In the genomic region with DNA sequence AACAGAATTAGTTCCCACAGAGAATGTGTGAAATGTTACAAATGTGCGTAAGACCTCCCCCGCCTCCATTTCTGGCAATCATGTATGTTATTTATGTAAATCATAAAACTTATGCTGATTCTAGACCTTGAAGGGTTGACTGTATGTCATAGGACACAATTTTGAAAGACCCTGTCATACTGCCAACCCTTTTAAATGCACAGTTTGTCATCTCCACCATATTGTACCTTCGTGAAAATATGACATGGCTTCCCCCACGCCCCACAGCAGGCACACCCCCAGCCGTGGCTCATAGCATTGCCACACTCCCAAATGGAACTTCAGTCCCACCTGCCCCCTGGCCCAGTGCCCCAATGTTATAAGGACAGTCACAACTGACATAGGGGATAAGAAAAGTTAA, we compare ENCODE assay signal across 25 mouse cellular contexts. TPM values are rescaled to one million over a fixed set of nuclear protein-coding genes. Genes with fewer than 3 reads are reported as not detected.
DNase-seq lines count a peak whose midpoint lies in the region; ATAC-seq and TF ChIP-seq lines count a peak whose summit lies in the region.
"Had no signal": no experiment of that assay in that cellular context is flagged by ENCODE, and none has a peak within 500 bp of the region (broad histone marks: within the 10 kb centered on the region; RNA-seq: fewer than 3 reads in every experiment).

No protein-coding gene starts in this region.

- H3K27ac ChIP-seq in forebrain, embryonic 14.5 days (ENCODE audit: low read depth, low read length) = no peak overlapping the region
- no peak overlapping the region for H3K27ac ChIP-seq in forebrain, embryonic 13.5 days
- 0 out of 2 replicates have a peak overlapping the region, but pooled peaks have one; percentile 37 for H3K27ac ChIP-seq in forebrain, embryonic 16.5 days (ENCODE audit: low read length)
- no peak overlapping the region for H3K27ac ChIP-seq in forebrain, embryonic 11.5 days (ENCODE audit: low read depth, low read length)
- no peak overlapping the region for H3K27ac ChIP-seq in midbrain, embryonic 11.5 days (ENCODE audit: low read depth, low read length)
- no peak overlapping the region for H3K27ac ChIP-seq in midbrain, embryonic 10.5 days (replicated peaks)
- H3K27ac ChIP-seq: embryonic facial prominence, embryonic 13.5 days; embryonic facial prominence, embryonic 15.5 days; forebrain, embryonic 12.5 days had no signal

- no peak overlapping the region for H3K9ac ChIP-seq in forebrain, embryonic 14.5 days (ENCODE audit: low read length)
- no peak overlapping the region for H3K9ac ChIP-seq in forebrain, embryonic 13.5 days
- no peak overlapping the region for H3K9ac ChIP-seq in forebrain, embryonic 16.5 days (replicated peaks; ENCODE audit: low read depth, low read length)
- H3K9ac ChIP-seq in forebrain, embryonic 11.5 days (ENCODE audit: low read length) = no peak overlapping the region
- H3K9ac ChIP-seq in midbrain, embryonic 11.5 days (ENCODE audit: low read length) = no peak overlapping the region
- H3K9ac ChIP-seq: embryonic facial prominence, embryonic 13.5 days; embryonic facial prominence, embryonic 15.5 days; forebrain, embryonic 12.5 days had no signal

- H3K9me3 ChIP-seq in forebrain, embryonic 14.5 days (replicated peaks; ENCODE audit: control insufficient read depth, low read length) = no peaks in the 10 kb centered on the region
- no peaks in the 10 kb centered on the region for H3K9me3 ChIP-seq in forebrain, embryonic 13.5 days (replicated peaks)
- H3K9me3 ChIP-seq in forebrain, embryonic 16.5 days (ENCODE audit: control insufficient read depth, low read length) = no peaks in the 10 kb centered on the region
- no peaks in the 10 kb centered on the region for H3K9me3 ChIP-seq in forebrain, embryonic 11.5 days (ENCODE audit: control insufficient read depth, low read length)
- H3K9me3 ChIP-seq in midbrain, embryonic 11.5 days (ENCODE audit: control insufficient read depth, low read length) = no peaks in the 10 kb centered on the region
- no peaks in the 10 kb centered on the region for H3K9me3 ChIP-seq in midbrain, embryonic 10.5 days (replicated peaks)
- H3K9me3 ChIP-seq: embryonic facial prominence, embryonic 13.5 days; embryonic facial prominence, embryonic 15.5 days; forebrain, embryonic 12.5 days had no signal

- 80% methylated on average over 5 of the region's 5 CpGs for WGBS in forebrain, embryonic 14.5 days
- 93% methylated on average over 5 of the region's 5 CpGs for WGBS in forebrain, embryonic 13.5 days
- WGBS in forebrain, embryonic 16.5 days = 67% methylated on average over 5 of the region's 5 CpGs
- 90% methylated on average over 5 of the region's 5 CpGs for WGBS in forebrain, embryonic 11.5 days
- WGBS in midbrain, embryonic 11.5 days = 90% methylated on average over 5 of the region's 5 CpGs
- 92% methylated on average over 5 of the region's 5 CpGs for WGBS in midbrain, embryonic 10.5 days

- no peaks in the 10 kb centered on the region for H3K36me3 ChIP-seq in forebrain, embryonic 14.5 days (ENCODE audit: control insufficient read depth, insufficient read depth, low read length)
- H3K36me3 ChIP-seq in forebrain, embryonic 13.5 days (ENCODE audit: poor library complexity, severe bottlenecking) = no peaks in the 10 kb centered on the region
- no peaks in the 10 kb centered on the region for H3K36me3 ChIP-seq in forebrain, embryonic 16.5 days (ENCODE audit: control insufficient read depth, insufficient read depth)
- H3K36me3 ChIP-seq in forebrain, embryonic 11.5 days (ENCODE audit: control insufficient read depth, insufficient read depth, low read length) = no peaks in the 10 kb centered on the region
- no peaks in the 10 kb centered on the region for H3K36me3 ChIP-seq in midbrain, embryonic 11.5 days (ENCODE audit: control insufficient read depth, insufficient read depth, low read length)
- no peaks in the 10 kb centered on the region for H3K36me3 ChIP-seq in midbrain, embryonic 10.5 days
- H3K36me3 ChIP-seq: embryonic facial prominence, embryonic 13.5 days; embryonic facial prominence, embryonic 15.5 days; forebrain, embryonic 12.5 days; G1E had no signal

- no peaks in the 10 kb centered on the region for H3K4me1 ChIP-seq in forebrain, embryonic 14.5 days (ENCODE audit: control insufficient read depth, insufficient read depth, low read length)
- no peaks in the 10 kb centered on the region for H3K4me1 ChIP-seq in forebrain, embryonic 13.5 days
- peaks cover 3% of the 10 kb centered on the region; the same call in 1 of the 2 replicates for H3K4me1 ChIP-seq in forebrain, embryonic 16.5 days (replicated peaks; ENCODE audit: control insufficient read depth, insufficient read depth, low read length)
- H3K4me1 ChIP-seq in forebrain, embryonic 11.5 days (replicated peaks; ENCODE audit: control insufficient read depth, insufficient read depth, low read length) = no peaks in the 10 kb centered on the region
- H3K4me1 ChIP-seq in midbrain, embryonic 11.5 days (ENCODE audit: control insufficient read depth, insufficient read depth, low read length) = no peaks in the 10 kb centered on the region
- H3K4me1 ChIP-seq in midbrain, embryonic 10.5 days = no peaks in the 10 kb centered on the region
- H3K4me1 ChIP-seq: embryonic facial prominence, embryonic 13.5 days; embryonic facial prominence, embryonic 15.5 days; forebrain, embryonic 12.5 days had no signal

- no peaks in the 10 kb centered on the region for H3K27me3 ChIP-seq in forebrain, embryonic 14.5 days (replicated peaks; ENCODE audit: control insufficient read depth, insufficient read depth, low read length)
- no peaks in the 10 kb centered on the region for H3K27me3 ChIP-seq in forebrain, embryonic 13.5 days
- H3K27me3 ChIP-seq in forebrain, embryonic 16.5 days (replicated peaks; ENCODE audit: control insufficient read depth, insufficient read depth, low read length) = no peaks in the 10 kb centered on the region
- no peaks in the 10 kb centered on the region for H3K27me3 ChIP-seq in forebrain, embryonic 11.5 days (ENCODE audit: control insufficient read depth, insufficient read depth, low read length)
- H3K27me3 ChIP-seq in midbrain, embryonic 11.5 days (ENCODE audit: control insufficient read depth, insufficient read depth, low read length) = no peaks in the 10 kb centered on the region
- H3K27me3 ChIP-seq in midbrain, embryonic 10.5 days (ENCODE audit: low read depth, poor library complexity, severe bottlenecking) = no peaks in the 10 kb centered on the region
- H3K27me3 ChIP-seq: CH12.LX; embryonic facial prominence, embryonic 15.5 days; forebrain, embryonic 12.5 days; Patski had no signal

- no peak overlapping the region for H3K4me3 ChIP-seq in forebrain, embryonic 14.5 days (ENCODE audit: low read depth, low read length)
- H3K4me3 ChIP-seq in forebrain, embryonic 13.5 days = no peak overlapping the region
- H3K4me3 ChIP-seq in forebrain, embryonic 16.5 days (replicated peaks; ENCODE audit: low read length) = no peak overlapping the region
- H3K4me3 ChIP-seq in forebrain, embryonic 11.5 days (ENCODE audit: low read depth, low read length) = no peak overlapping the region
- no peak overlapping the region for H3K4me3 ChIP-seq in midbrain, embryonic 11.5 days (ENCODE audit: low read depth, low read length)
- no peak overlapping the region for H3K4me3 ChIP-seq in midbrain, embryonic 10.5 days
- H3K4me3 ChIP-seq: embryonic facial prominence, embryonic 13.5 days; embryonic facial prominence, embryonic 15.5 days; erythroblast, embryonic 14.5 days; forebrain, embryonic 12.5 days had no signal

- TF ChIP-seq CTCF in brain, embryonic 14.5 days (IDR thresholded peaks at IDR 0.05; ENCODE audit: borderline replicate concordance, extremely low read depth, insufficient read depth, insufficient read length) = no peak

- no peak overlapping the region for H3K4me2 ChIP-seq in forebrain, embryonic 14.5 days (ENCODE audit: low read length)
- no peak overlapping the region for H3K4me2 ChIP-seq in forebrain, embryonic 13.5 days
- no peak overlapping the region for H3K4me2 ChIP-seq in forebrain, embryonic 16.5 days (ENCODE audit: low read length)
- no peak overlapping the region for H3K4me2 ChIP-seq in forebrain, embryonic 11.5 days (ENCODE audit: low read depth, low read length, severe bottlenecking)
- no peak overlapping the region for H3K4me2 ChIP-seq in midbrain, embryonic 11.5 days
- H3K4me2 ChIP-seq: embryonic facial prominence, embryonic 13.5 days; embryonic facial prominence, embryonic 15.5 days; forebrain, embryonic 12.5 days had no signal

- peak; percentile 29 for DNase-seq in forebrain, embryonic 14.5 days (ENCODE audit: low spot score)
- DNase-seq in forebrain, embryonic 11.5 days (ENCODE audit: low spot score) = no peak
- DNase-seq in midbrain, embryonic 11.5 days (ENCODE audit: low spot score, missing footprints) = peak; percentile 70
- DNase-seq in midbrain, embryonic 10.5 days (ENCODE audit: low spot score) = no peak
- DNase-seq in brain, embryonic 14.5 days (ENCODE audit: low read depth) = peak; percentile 52
- no peak for DNase-seq in adrenal gland, adult 2 months
- DNase-seq: adrenal gland, postnatal 10 days; adrenal gland, postnatal 25 days; B cell, adult 2 months; cerebellum, adult 11-12 months; cerebellum, adult 2 months; cerebellum, adult 9-10 months; cerebellum, postnatal 25 days; embryo, embryonic 11 days had no signal

- ATAC-seq in forebrain, embryonic 14.5 days = 0 out of 2 replicates have a peak, but pooled peaks have one; percentile 18
- ATAC-seq in forebrain, embryonic 13.5 days = no peak
- ATAC-seq in forebrain, embryonic 16.5 days = no peak
- no peak for ATAC-seq in forebrain, embryonic 11.5 days (replicated peaks; ENCODE audit: low FRiP score)
- no peak for ATAC-seq in midbrain, embryonic 11.5 days (ENCODE audit: low FRiP score)
- ATAC-seq: activated CD4-positive, CD25-positive, alpha-beta regulatory T cell, adult 4 months; CD4-positive, CD25-positive, alpha-beta regulatory T cell, adult 4 months; Patski had no signal

- no peak for TF ChIP-seq POLR2A in brain, embryonic 14.5 days (IDR thresholded peaks at IDR 0.05; ENCODE audit: borderline replicate concordance, extremely low read depth, insufficient read depth, insufficient read length, poor library complexity, severe bottlenecking)

RNA-seq across cellular contexts. Expression of a gene that starts 57.1 kb away (rescaled TPM):
- polyA plus RNA-seq in forebrain, embryonic 14.5 days (2014; fragmentation: Nextera tagmentation; extraction: Ambion mirVana) = 47.3 and 56.1 TPM in 2 replicates
- 33.4 and 34.4 TPM in 2 replicates for polyA plus RNA-seq in forebrain, embryonic 13.5 days (2015; fragmentation: Nextera tagmentation; extraction: Ambion mirVana)
- 82.7 and 94.8 TPM in 2 replicates for polyA plus RNA-seq in forebrain, embryonic 16.5 days (2015; fragmentation: Nextera tagmentation; extraction: Ambion mirVana)
- polyA plus RNA-seq in forebrain, embryonic 11.5 days (2014; fragmentation: Nextera tagmentation; extraction: Ambion mirVana) = 11.0 and 12.4 TPM in 2 replicates
- 12.7 and 15.5 TPM in 2 replicates for polyA plus RNA-seq in midbrain, embryonic 11.5 days (2014; fragmentation: Nextera tagmentation; extraction: Ambion mirVana)
- polyA plus RNA-seq in midbrain, embryonic 10.5 days (2016; fragmentation: Nextera tagmentation; extraction: Ambion mirVana) = 5.5 and 6.6 TPM in 2 replicates
- polyA plus RNA-seq in brain, embryonic 14.5 days (2012; rRNA removed) = 18.9 and 40.1 TPM in 2 replicates
- total RNA-seq in adrenal gland, adult 2 months (2021) = 1 to 10 TPM; 5.2 to 5.9 TPM
- polyA plus RNA-seq in adrenal gland, adult 2 months (2012; rRNA removed) = 1.5 and 2.0 TPM in 2 replicates
- polyA plus RNA-seq: erythroblast, embryonic 14.5 days; G1E had no signal

Comparison
In these comparisons a context has a peak if more than half of its experiments do, and no peak if none do; other contexts are left out.
1. DNase-seq: peak in forebrain, embryonic 14.5 days (single experiment), midbrain, embryonic 11.5 days (single experiment) and brain, embryonic 14.5 days (single experiment); none in forebrain, embryonic 11.5 days (single experiment), midbrain, embryonic 10.5 days (single experiment) and adrenal gland, adult 2 months (single experiment).